Mouse (Mus musculus): ENCODE data around the gene Ppp1r14a.

Ppp1r14a gene

GRCm38 (mm10) chr7:29303738-29304462 is 14.8 kb downstream of the Ppp1r14a start, which contains the start of gene Dpf1:
Gene Dpf1 (plus strand): TSS chr7:29303951.
- DNase-seq (ENCODE audit: low spot score) = peak; percentile 81

GRCm38 (mm10) chr7:29304463-29305262 is 15.6 kb downstream of the Ppp1r14a start:
- no peak for DNase-seq (ENCODE audit: low spot score)

- no peak for DNase-seq (ENCODE audit: low spot score)
Observed at GRCm38 (mm10) chr7:29305263-29305988, 16.3 kb downstream of the Ppp1r14a start.

GRCm38 (mm10) chr7:29306108-29306507 is 17.0 kb downstream of the Ppp1r14a start:
- no peak for DNase-seq (ENCODE audit: low spot score)

GRCm38 (mm10) chr7:29306619-29307018 is 17.5 kb downstream of the Ppp1r14a start:
- DNase-seq (ENCODE audit: low spot score) = no peak

- DNase-seq (ENCODE audit: low spot score) = peak; percentile 93
Observed at GRCm38 (mm10) chr7:29307350-29308104, 18.4 kb downstream of the Ppp1r14a start.

- DNase-seq (ENCODE audit: low spot score) = peak; percentile 71
Observed at GRCm38 (mm10) chr7:29309221-29309721, 20.2 kb downstream of the Ppp1r14a start.

- no peak for DNase-seq (ENCODE audit: low spot score)
Observed at GRCm38 (mm10) chr7:29309749-29310148, 20.6 kb downstream of the Ppp1r14a start.

GRCm38 (mm10) chr7:29313051-29313450 is 23.9 kb downstream of the Ppp1r14a start:
- no peak for DNase-seq (ENCODE audit: low spot score)

GRCm38 (mm10) chr7:29313572-29314261 is 24.6 kb downstream of the Ppp1r14a start:
- DNase-seq (ENCODE audit: low spot score) = no peak

GRCm38 (mm10) chr7:29314844-29315628 is 25.9 kb downstream of the Ppp1r14a start:
- no peak for DNase-seq (ENCODE audit: low spot score)

- no peak for DNase-seq (ENCODE audit: low spot score)
Observed at GRCm38 (mm10) chr7:29316137-29316734, 27.1 kb downstream of the Ppp1r14a start.

GRCm38 (mm10) chr7:29316976-29317375 is 27.9 kb downstream of the Ppp1r14a start:
- DNase-seq (ENCODE audit: low spot score) = no peak

GRCm38 (mm10) chr7:29317558-29317957 is 28.4 kb downstream of the Ppp1r14a start:
- no peak for DNase-seq (ENCODE audit: low spot score)

- DNase-seq (ENCODE audit: low spot score) = peak; percentile 50
Observed at GRCm38 (mm10) chr7:29318115-29318911, 29.2 kb downstream of the Ppp1r14a start.

- DNase-seq (ENCODE audit: low spot score) = no peak
Observed at GRCm38 (mm10) chr7:29319337-29320307, 30.5 kb downstream of the Ppp1r14a start.

GRCm38 (mm10) chr7:29327087-29327486 is 38.0 kb downstream of the Ppp1r14a start:
- DNase-seq (ENCODE audit: low spot score) = no peak

GRCm38 (mm10) chr7:29328984-29329383 is 39.9 kb downstream of the Ppp1r14a start:
- no peak for DNase-seq (ENCODE audit: low spot score)

All from ovary, postnatal 36 days (tissue).